Mouse (Mus musculus): ENCODE results near the gene Dnah6. TPM values are rescaled to one million over a fixed set of nuclear protein-coding genes. Genes with fewer than 3 reads are reported as not detected.

The Dnah6 gene
- polyA plus RNA-seq, 1 experiment from 2014 or later = 0.06 TPM

DNA sequence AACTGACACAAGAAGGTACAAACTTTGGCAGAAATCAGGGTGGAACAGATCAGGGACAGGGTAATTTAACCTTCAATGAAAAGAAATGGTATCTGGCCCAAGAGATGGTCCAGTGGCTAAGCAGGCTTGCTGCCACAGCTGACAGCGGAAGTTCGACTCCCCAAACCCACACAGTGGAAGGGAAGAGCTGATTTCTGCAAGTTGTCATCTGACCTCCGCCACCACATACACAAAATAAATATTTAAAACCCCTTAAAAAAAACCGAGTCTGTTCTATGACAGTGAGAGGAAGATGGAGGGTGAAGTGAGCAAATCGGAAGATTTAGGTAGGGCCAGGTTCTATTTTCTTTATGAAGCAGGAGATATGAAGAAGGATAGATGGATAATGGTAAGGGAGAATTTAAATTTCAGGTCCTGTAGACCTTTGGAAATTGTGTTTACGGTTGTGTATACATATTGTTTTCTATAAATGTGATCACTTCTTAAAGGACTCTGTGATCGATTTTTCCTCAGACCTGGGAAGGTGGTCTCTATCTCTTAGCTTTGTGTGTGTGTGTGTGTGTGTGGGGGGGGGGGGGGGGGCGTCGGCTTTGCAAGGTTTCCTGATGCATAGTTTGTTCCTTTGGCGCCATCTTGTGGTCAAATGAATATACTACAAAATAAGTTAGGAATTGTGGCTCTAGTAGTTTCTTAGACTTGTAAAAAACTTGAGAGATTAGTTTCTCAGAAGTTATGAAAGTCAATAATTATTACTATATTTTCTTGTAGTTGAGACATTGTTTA lies 6.1 kb upstream of the Dnah6 start:
- no peaks in the 10 kb centered on the region for H3K27me3 ChIP-seq
- peaks cover 12% of the 10 kb centered on the region for H3K4me1 ChIP-seq
- no peak overlapping the region for H3K4me2 ChIP-seq
- no peak overlapping the region for H3K9ac ChIP-seq
- H3K4me3 ChIP-seq = no peak overlapping the region
- no peaks in the 10 kb centered on the region for H3K9me3 ChIP-seq
- H3K36me3 ChIP-seq = no peaks in the 10 kb centered on the region
- 39% methylated on average over 10 of the region's 10 CpGs for WGBS
- no peak overlapping the region for H3K27ac ChIP-seq
- ATAC-seq (ENCODE audit: insufficient number of reproducible peaks, low FRiP score, low TSS enrichment, low read depth) = no peak

DNA sequence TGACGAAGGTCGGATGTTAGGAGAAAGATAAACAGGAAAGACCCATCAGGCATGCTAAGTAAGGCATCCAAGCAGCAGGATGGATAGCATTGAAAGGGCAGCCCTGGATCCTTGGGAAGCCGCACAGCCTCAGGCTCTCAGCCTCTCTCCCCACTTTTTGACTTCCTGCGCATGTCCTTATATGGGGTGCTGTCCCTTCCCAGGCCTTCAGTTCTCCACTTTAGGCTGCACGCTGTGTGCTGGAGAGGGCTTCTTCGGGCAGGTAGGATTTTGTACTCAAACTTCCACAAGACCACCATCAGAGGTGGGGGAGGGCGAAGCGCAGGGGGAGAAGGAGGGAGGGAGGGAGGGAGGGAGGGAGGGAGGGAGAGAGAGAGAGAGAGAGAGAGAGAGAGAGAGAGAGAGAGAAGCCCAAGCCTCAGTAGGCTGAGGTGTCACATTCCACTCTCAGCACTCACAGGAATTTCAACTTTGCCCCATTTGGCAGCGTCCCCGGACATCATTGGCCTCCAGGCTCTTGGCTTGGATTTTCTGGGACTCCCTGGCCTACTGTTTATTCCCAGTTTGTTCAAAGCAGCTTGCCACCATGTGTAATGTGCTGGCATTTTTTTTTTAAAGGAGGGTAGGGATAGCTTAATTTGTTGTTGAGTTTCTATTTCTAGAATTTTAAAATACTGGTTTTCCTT lies 1.5 kb upstream of the Dnah6 start:
- Histone ChIP-seq H3K36me3 (no peaks in the 10 kb centered on the region), H3K9me3 (no peaks in the 10 kb centered on the region), H3K4me2 (peak overlapping the region; percentile 36), H3K4me3 (no peak overlapping the region), H3K27ac (peak overlapping the region; percentile 59; the same call in 1 of the 2 replicates), H3K9ac (no peak overlapping the region), H3K4me1 (peaks cover 17% of the 10 kb centered on the region), H3K27me3 (no peaks in the 10 kb centered on the region)
- peak; percentile 68; the same call in 1 of the 2 replicates for ATAC-seq (ENCODE audit: insufficient number of reproducible peaks, low FRiP score, low TSS enrichment, low read depth)
- 4% methylated on average over 10 of the region's 10 CpGs for WGBS

DNA sequence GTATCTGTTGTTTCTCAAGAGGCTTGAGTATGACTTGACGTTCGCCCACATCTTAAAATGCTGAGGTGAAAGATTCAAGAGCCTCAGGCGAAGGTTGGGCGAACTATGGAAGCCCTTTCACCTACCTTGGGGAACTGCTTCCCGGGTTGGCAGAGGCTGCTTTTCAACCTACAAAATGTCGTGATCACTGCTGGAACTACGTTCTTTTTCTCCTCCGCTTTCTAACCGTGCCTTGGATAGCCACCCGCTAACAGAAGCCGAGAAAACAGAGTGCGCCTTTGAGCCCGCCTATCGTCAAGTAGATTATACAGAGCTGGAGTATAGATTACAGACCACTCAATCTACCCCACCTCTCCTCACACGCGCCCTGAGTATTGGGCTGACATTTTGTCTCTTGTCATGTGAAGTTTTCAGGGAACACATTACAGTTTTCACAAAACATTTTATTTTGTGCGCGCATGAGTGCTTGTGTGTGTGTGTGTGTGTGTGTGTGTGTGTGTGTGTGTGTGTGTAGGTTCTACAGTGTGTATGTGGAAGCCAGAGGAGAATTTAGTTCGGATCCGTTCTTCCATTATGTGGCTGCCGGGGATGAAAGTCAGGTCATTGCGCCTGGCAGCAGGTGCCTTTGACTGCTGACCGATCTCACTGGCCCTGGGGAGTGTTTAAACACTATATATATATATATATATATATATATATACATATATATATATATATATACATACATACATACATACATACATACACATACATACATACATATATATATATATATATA lies 696 bp upstream of the Dnah6 start:
- Histone ChIP-seq H3K27me3 (no peaks in the 10 kb centered on the region), H3K4me3 (peak overlapping the region; percentile 38), H3K36me3 (no peaks in the 10 kb centered on the region), H3K9ac (0 out of 2 replicates have a peak overlapping the region, but pooled peaks have one; percentile 14), H3K27ac (no peak overlapping the region), H3K9me3 (no peaks in the 10 kb centered on the region), H3K4me2 (peak overlapping the region; percentile 61), H3K4me1 (peaks cover 17% of the 10 kb centered on the region)
- 0 out of 2 replicates have a peak, but pooled peaks have one; percentile 10 for ATAC-seq (ENCODE audit: insufficient number of reproducible peaks, low FRiP score, low TSS enrichment, low read depth)
- 32% methylated on average over 23 of the region's 23 CpGs for WGBS

DNA sequence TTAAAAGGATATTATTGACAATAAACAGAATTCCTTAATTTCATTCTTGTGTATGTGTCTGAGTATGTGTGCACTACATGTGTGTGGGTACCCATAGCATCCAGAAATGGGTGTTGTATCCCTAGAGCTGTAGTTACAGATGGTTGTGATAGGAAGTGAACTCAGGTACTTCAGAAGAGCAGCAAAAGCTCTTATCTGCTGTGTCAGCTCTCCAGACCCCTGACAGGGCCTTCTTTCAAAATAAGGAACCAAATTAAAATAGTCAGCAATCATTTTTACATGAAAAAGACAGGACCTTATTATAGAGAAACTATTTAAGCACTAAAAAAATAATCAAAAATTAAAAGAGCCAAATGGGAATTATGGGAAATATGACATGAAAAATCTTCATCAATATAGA lies 9.8 kb downstream of the Dnah6 start:
- no peaks in the 10 kb centered on the region for H3K27me3 ChIP-seq
- H3K36me3 ChIP-seq = no peaks in the 10 kb centered on the region
- no peak overlapping the region for H3K27ac ChIP-seq
- no peak overlapping the region for H3K9ac ChIP-seq
- H3K4me3 ChIP-seq = no peak overlapping the region
- H3K4me2 ChIP-seq = no peak overlapping the region
- H3K9me3 ChIP-seq = no peaks in the 10 kb centered on the region
- H3K4me1 ChIP-seq = no peaks in the 10 kb centered on the region
- ATAC-seq (ENCODE audit: insufficient number of reproducible peaks, low FRiP score, low TSS enrichment, low read depth) = no peak

DNA sequence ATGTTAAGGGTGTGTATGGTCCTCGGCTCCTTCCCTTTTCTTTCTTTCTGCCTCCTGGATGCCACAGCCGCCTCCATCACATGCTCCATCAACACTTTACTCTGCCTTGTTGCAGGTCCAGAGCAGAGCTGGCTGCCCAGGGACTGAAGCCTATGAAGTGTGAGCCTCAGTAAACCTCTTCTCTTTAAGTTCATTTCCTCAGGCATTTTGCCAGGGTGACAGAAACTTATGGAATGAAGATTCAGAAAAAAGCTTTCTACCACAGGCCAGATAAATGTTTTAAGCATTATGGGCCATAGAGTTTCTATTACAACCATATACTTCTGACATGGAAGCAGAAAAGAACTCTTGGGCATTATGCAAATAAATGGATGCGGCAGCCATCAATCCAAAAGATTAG lies 10.4 kb downstream of the Dnah6 start:
- 75% methylated on average over 3 of the region's 3 CpGs for WGBS
- Histone ChIP-seq H3K36me3 (no peaks in the 10 kb centered on the region), H3K4me1 (no peaks in the 10 kb centered on the region), H3K27me3 (no peaks in the 10 kb centered on the region), H3K4me2 (no peak overlapping the region), H3K27ac (no peak overlapping the region), H3K9ac (no peak overlapping the region), H3K9me3 (no peaks in the 10 kb centered on the region), H3K4me3 (no peak overlapping the region)
- no peak for ATAC-seq (ENCODE audit: insufficient number of reproducible peaks, low FRiP score, low TSS enrichment, low read depth)

DNA sequence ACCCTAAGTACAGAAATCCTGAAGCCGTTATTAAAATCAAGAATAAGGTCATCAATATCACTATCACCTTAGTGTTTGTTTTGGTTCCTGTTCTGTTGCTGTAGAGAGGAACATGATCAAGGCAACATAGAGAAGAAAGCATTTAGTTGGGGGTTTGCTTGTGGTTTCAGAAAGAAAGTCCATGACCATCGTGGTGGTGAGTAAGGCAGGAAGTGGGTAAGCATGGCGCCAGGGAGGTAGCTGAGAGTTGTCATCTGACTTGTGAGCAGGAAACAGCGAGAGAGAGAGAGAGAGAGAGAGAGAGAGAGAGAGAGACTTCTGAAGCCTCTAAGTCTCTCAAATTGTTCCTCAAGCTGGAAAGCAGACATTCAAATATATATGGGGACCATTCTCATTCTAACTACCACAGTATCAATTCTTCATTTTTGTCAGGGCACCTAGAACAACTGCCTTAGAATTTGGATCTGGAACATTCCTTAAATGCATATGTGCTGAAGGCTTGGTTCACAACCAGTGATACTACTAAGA lies 10.9 kb downstream of the Dnah6 start:
- Histone ChIP-seq H3K27ac (no peak overlapping the region), H3K27me3 (no peaks in the 10 kb centered on the region), H3K4me3 (no peak overlapping the region), H3K9me3 (no peaks in the 10 kb centered on the region), H3K4me2 (no peak overlapping the region), H3K9ac (no peak overlapping the region), H3K36me3 (no peaks in the 10 kb centered on the region), H3K4me1 (no peaks in the 10 kb centered on the region)
- no peak for ATAC-seq (ENCODE audit: insufficient number of reproducible peaks, low FRiP score, low TSS enrichment, low read depth)
- 73% methylated on average over 4 of the region's 4 CpGs for WGBS

DNA sequence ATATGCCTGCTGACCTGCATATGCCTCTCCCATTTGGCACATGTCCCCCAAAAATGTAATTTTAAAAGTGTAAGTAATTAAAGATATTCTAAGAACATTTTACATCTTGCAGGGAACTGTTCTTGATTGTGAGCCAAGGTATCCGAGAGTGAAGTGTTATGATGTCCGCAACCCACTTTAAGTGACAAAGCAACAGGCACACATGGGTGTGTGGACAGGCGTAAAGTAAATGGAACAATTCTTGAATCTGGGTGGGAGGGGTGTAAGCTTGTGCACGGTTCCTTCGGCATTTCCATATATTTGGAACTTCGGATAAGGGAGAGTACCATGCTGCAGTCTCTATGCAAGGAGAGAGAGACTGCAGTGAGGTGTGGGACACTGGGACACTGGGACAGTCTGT lies 11.9 kb downstream of the Dnah6 start:
- ATAC-seq (ENCODE audit: insufficient number of reproducible peaks, low FRiP score, low TSS enrichment, low read depth) = no peak
- Histone ChIP-seq H3K9me3 (no peaks in the 10 kb centered on the region), H3K4me1 (no peaks in the 10 kb centered on the region), H3K27me3 (no peaks in the 10 kb centered on the region), H3K36me3 (no peaks in the 10 kb centered on the region), H3K4me3 (no peak overlapping the region), H3K4me2 (no peak overlapping the region), H3K27ac (no peak overlapping the region), H3K9ac (no peak overlapping the region)
- 78% methylated on average over 6 of the region's 6 CpGs for WGBS

DNA sequence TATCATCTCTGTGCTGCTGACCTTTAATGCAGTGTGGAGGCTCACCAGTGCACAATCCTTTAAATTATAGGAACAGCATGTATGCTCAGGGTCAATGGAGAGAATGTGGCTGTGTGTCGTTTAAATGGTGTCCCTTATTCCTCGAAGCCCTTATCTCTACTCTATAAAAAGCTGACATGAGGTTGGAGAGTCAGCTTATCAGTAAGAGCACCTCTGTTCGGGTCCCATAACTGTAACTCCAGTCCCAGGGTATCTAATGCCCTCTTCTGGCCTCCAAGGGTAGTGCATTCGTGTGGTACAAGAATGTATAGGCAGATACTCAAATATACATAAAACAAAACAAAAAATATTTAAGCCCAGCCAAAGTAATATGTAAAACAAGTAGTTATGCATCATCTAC lies 16.5 kb downstream of the Dnah6 start:
- no peak overlapping the region for H3K4me2 ChIP-seq
- no peak overlapping the region for H3K4me3 ChIP-seq
- H3K27me3 ChIP-seq = no peaks in the 10 kb centered on the region
- 0 out of 2 replicates have a peak, but pooled peaks cover 4% of the 10 kb centered on the region for H3K4me1 ChIP-seq
- H3K9ac ChIP-seq = no peak overlapping the region
- WGBS = 81% methylated on average over 4 of the region's 4 CpGs
- H3K27ac ChIP-seq = no peak overlapping the region
- no peak for ATAC-seq (ENCODE audit: insufficient number of reproducible peaks, low FRiP score, low TSS enrichment, low read depth)
- no peaks in the 10 kb centered on the region for H3K36me3 ChIP-seq
- no peaks in the 10 kb centered on the region for H3K9me3 ChIP-seq

DNA sequence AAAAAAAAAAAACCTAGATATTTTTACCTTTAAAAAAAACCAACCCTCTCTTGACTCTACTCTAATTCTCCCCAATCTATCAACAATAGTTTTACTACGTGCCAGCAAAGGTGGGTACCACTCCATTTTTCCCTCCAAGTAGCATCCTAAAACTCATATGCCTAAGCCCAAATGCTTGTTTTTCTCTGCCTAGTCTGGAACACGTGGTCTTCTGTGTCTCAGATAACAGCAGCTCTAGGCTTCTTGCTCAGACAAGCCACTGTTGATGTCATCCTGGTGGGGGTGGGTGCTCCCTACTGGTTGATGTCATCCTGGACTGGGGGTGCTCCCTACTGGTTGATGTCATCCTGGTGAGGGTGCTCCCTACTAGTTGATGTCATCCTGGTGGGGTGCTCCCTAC lies 17.7 kb downstream of the Dnah6 start:
- no peak overlapping the region for H3K4me2 ChIP-seq
- 75% methylated on average over 2 of the region's 2 CpGs for WGBS
- no peak overlapping the region for H3K4me3 ChIP-seq
- H3K9ac ChIP-seq = no peak overlapping the region
- no peak overlapping the region for H3K27ac ChIP-seq
- 0 out of 2 replicates have a peak, but pooled peaks cover 4% of the 10 kb centered on the region for H3K4me1 ChIP-seq
- ATAC-seq (ENCODE audit: insufficient number of reproducible peaks, low FRiP score, low TSS enrichment, low read depth) = no peak
- no peaks in the 10 kb centered on the region for H3K9me3 ChIP-seq
- no peaks in the 10 kb centered on the region for H3K36me3 ChIP-seq
- H3K27me3 ChIP-seq = no peaks in the 10 kb centered on the region

DNA sequence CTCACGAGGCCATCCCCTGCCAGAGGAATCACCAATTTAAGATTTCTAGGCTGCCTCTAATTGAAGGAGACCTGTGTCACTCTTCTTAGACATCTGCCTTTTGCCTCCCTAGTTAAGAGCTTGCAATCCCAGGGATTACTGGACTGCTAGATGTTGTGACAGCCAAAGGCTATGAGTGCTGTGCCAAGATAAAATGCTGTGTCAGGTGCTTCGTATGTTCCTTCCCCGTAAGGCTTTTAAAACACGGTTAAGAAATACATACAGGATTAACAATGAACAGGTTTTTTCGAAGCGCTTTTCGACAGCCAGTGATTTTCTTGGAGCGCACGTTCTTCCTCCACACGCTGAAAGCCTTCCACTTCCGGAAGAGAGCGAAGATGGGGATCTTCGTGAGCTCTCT lies 26.2 kb downstream of the Dnah6 start:
- no peak overlapping the region for H3K4me3 ChIP-seq
- H3K27ac ChIP-seq = no peak overlapping the region
- H3K9ac ChIP-seq = no peak overlapping the region
- 87% methylated on average over 13 of the region's 13 CpGs for WGBS
- no peaks in the 10 kb centered on the region for H3K9me3 ChIP-seq
- no peaks in the 10 kb centered on the region for H3K36me3 ChIP-seq
- no peaks in the 10 kb centered on the region for H3K4me1 ChIP-seq
- no peak overlapping the region for H3K4me2 ChIP-seq
- H3K27me3 ChIP-seq = no peaks in the 10 kb centered on the region
- ATAC-seq (ENCODE audit: insufficient number of reproducible peaks, low FRiP score, low TSS enrichment, low read depth) = no peak

DNA sequence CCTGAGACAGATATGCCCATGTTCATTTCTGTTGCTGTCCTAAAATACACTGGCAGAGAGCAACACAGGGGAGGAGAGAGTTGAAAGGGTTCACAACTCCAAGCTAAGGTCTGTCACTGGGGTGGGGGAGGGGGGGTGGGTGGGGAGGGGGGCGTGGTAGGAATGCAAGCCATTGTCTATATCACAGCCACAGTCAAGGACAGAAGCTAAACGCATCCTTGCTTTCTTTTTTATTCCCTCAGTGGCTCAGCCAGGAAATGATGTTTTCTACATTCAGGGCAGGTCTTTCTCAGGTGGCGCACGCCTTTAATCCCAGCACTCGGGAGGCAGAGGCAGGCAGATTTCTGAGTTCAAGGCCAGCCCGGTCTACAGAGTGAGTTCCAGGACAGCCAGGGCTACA lies 30.7 kb downstream of the Dnah6 start:
- WGBS = 83% methylated on average over 6 of the region's 6 CpGs
- H3K4me3 ChIP-seq = no peak overlapping the region
- no peak overlapping the region for H3K27ac ChIP-seq
- H3K36me3 ChIP-seq = no peaks in the 10 kb centered on the region
- no peaks in the 10 kb centered on the region for H3K4me1 ChIP-seq
- no peaks in the 10 kb centered on the region for H3K9me3 ChIP-seq
- H3K4me2 ChIP-seq = no peak overlapping the region
- H3K9ac ChIP-seq = no peak overlapping the region
- H3K27me3 ChIP-seq = no peaks in the 10 kb centered on the region
- no peak for ATAC-seq (ENCODE audit: insufficient number of reproducible peaks, low FRiP score, low TSS enrichment, low read depth)

DNA sequence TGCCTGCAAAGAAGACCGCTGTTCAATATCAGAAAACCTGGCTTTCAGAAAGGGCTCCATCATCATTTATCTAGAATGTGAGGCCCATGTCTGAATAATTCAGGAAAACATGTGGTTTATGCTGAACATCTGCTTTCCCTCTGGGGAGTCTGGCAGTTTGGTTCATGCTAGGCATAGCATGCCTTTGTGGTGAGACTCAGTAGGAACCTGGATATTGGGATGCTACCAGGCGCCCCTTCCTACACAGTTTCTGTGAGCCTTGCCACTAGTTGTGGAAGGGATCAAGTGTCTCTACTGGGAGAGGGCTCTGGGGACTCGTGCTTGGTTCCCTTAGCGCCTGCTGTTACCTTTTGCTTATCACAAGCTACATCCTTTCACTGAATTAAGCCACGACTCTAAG lies 37.2 kb downstream of the Dnah6 start:
- Histone ChIP-seq H3K27ac (no peak overlapping the region), H3K4me2 (no peak overlapping the region), H3K4me1 (no peaks in the 10 kb centered on the region), H3K9ac (no peak overlapping the region), H3K36me3 (no peaks in the 10 kb centered on the region), H3K27me3 (no peaks in the 10 kb centered on the region), H3K4me3 (no peak overlapping the region), H3K9me3 (no peaks in the 10 kb centered on the region)
- ATAC-seq (ENCODE audit: insufficient number of reproducible peaks, low FRiP score, low TSS enrichment, low read depth) = no peak
- WGBS = 70% methylated on average over 5 of the region's 5 CpGs
